Comparison of ENCODE assay signal across 8 mouse cellular contexts in the genomic region with DNA sequence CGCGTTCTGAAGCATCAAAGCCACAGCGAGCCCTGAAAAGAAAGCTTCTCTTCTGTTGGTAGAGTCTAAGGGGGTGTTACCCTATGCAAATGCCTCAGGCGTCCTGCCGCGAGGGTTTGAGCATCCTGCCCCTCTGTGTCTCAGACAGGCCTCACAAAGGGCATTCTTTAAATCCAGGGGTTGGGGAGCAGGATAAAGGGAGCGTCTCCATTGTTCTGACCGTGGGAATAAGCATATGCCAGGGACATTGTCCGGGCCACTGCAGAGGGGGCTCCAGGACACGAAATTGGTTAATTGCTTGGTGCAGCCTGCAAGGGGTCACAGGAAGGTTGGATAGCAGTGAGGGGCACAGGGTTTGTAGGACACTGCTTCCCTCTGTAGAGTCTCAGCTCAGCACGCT.
DNase-seq lines count a peak whose midpoint lies in the region; ATAC-seq and TF ChIP-seq lines count a peak whose summit lies in the region.

No protein-coding gene starts in this region.

- H3K4me1 ChIP-seq in lung, embryonic 14.5 days (ENCODE audit: insufficient read depth) = peaks cover 9% of the 10 kb centered on the region
- peaks cover 61% of the 10 kb centered on the region for H3K4me1 ChIP-seq in forebrain, embryonic 10.5 days
- H3K4me1 ChIP-seq in limb, embryonic 15.5 days = peaks cover 14% of the 10 kb centered on the region
- peaks cover 15% of the 10 kb centered on the region for H3K4me1 ChIP-seq in stomach, embryonic 15.5 days

- 0 out of 2 replicates have a peak overlapping the region, but pooled peaks have one; percentile 33 for H3K9ac ChIP-seq in lung, embryonic 14.5 days
- H3K9ac ChIP-seq in limb, embryonic 15.5 days = no peak overlapping the region
- no peak overlapping the region for H3K9ac ChIP-seq in stomach, embryonic 15.5 days

- no peaks in the 10 kb centered on the region for H3K27me3 ChIP-seq in lung, embryonic 14.5 days (ENCODE audit: insufficient read depth, low read length)
- no peaks in the 10 kb centered on the region for H3K27me3 ChIP-seq in forebrain, embryonic 10.5 days (ENCODE audit: poor library complexity, severe bottlenecking)
- no peaks in the 10 kb centered on the region for H3K27me3 ChIP-seq in limb, embryonic 15.5 days
- H3K27me3 ChIP-seq in stomach, embryonic 15.5 days (replicated peaks) = no peaks in the 10 kb centered on the region

- no peaks in the 10 kb centered on the region for H3K9me3 ChIP-seq in lung, embryonic 14.5 days (ENCODE audit: low read depth, low read length)
- H3K9me3 ChIP-seq in forebrain, embryonic 10.5 days = no peaks in the 10 kb centered on the region
- H3K9me3 ChIP-seq in limb, embryonic 15.5 days = no peaks in the 10 kb centered on the region
- H3K9me3 ChIP-seq in stomach, embryonic 15.5 days = no peaks in the 10 kb centered on the region

- H3K4me2 ChIP-seq in lung, embryonic 14.5 days = peak overlapping the region; percentile 50
- H3K4me2 ChIP-seq in limb, embryonic 15.5 days = peak overlapping the region; percentile 22; the same call in 1 of the 2 replicates
- H3K4me2 ChIP-seq in stomach, embryonic 15.5 days = peak overlapping the region; percentile 43

- no peak overlapping the region for H3K27ac ChIP-seq in lung, embryonic 14.5 days (ENCODE audit: low read depth)
- H3K27ac ChIP-seq in forebrain, embryonic 10.5 days = peak overlapping the region; percentile 89
- peak overlapping the region; percentile 2; the same call in 1 of the 2 replicates for H3K27ac ChIP-seq in limb, embryonic 15.5 days
- H3K27ac ChIP-seq in stomach, embryonic 15.5 days = no peak overlapping the region

- 0 out of 2 replicates have a peak, but pooled peaks have one; percentile 19 for ATAC-seq in lung, embryonic 14.5 days (ENCODE audit: insufficient read depth)
- ATAC-seq in limb, embryonic 15.5 days (ENCODE audit: insufficient number of reproducible peaks, low FRiP score, low TSS enrichment, low read depth) = no peak
- no peak for ATAC-seq in stomach, embryonic 15.5 days (ENCODE audit: insufficient read depth, low FRiP score, low read depth)

- H3K4me3 ChIP-seq in lung, embryonic 14.5 days (ENCODE audit: low read depth, low read length) = no peak overlapping the region
- peak overlapping the region; percentile 40 for H3K4me3 ChIP-seq in forebrain, embryonic 10.5 days
- no peak overlapping the region for H3K4me3 ChIP-seq in limb, embryonic 15.5 days
- peak overlapping the region; percentile 20 for H3K4me3 ChIP-seq in stomach, embryonic 15.5 days (replicated peaks)

- 9% methylated on average over 11 of the region's 11 CpGs for WGBS in lung, embryonic 14.5 days
- 1% methylated on average over 11 of the region's 11 CpGs for WGBS in forebrain, embryonic 10.5 days
- WGBS in limb, embryonic 15.5 days = 12% methylated on average over 11 of the region's 11 CpGs
- WGBS in stomach, embryonic 15.5 days = 12% methylated on average over 11 of the region's 11 CpGs

- TF ChIP-seq CTCF in lung, embryonic 14.5 days (IDR thresholded peaks at IDR 0.05; ENCODE audit: low read depth) = no peak

- no peaks in the 10 kb centered on the region for H3K36me3 ChIP-seq in lung, embryonic 14.5 days (ENCODE audit: insufficient read depth)
- H3K36me3 ChIP-seq in forebrain, embryonic 10.5 days (replicated peaks) = no peaks in the 10 kb centered on the region
- no peaks in the 10 kb centered on the region for H3K36me3 ChIP-seq in limb, embryonic 15.5 days
- H3K36me3 ChIP-seq in stomach, embryonic 15.5 days = no peaks in the 10 kb centered on the region

- peak; percentile 56 for DNase-seq in lung, embryonic 14.5 days
- no peak for DNase-seq in lung, postnatal 36 days
- peak; percentile 78 for DNase-seq in forebrain, embryonic 10.5 days (ENCODE audit: extremely low spot score, low spot score)
- no peak for DNase-seq in c-Kit-positive CD71-positive TER-119-positive erythroid progenitor cells, embryonic 14.5 days (ENCODE audit: low spot score)
- no peak for DNase-seq in layer of hippocampus, postnatal 25 days (ENCODE audit: extremely low spot score in 1 of 2, low spot score in 1 of 2)
- DNase-seq in left cerebral cortex, adult 11 months (ENCODE audit: low spot score) = no peak

Comparison
In these comparisons a context has a peak if more than half of its experiments do, and no peak if none do; other contexts are left out.
1. DNase-seq: peak in lung, embryonic 14.5 days (single experiment) and forebrain, embryonic 10.5 days (single experiment); none in lung, postnatal 36 days (single experiment), c-Kit-positive CD71-positive TER-119-positive erythroid progenitor cells, embryonic 14.5 days (single experiment), layer of hippocampus, postnatal 25 days (0 of 2) and left cerebral cortex, adult 11 months (single experiment).
2. H3K27ac ChIP-seq: peak in forebrain, embryonic 10.5 days (single experiment) and limb, embryonic 15.5 days (single experiment); none in lung, embryonic 14.5 days (single experiment) and stomach, embryonic 15.5 days (single experiment).
3. H3K4me3 ChIP-seq: peak in forebrain, embryonic 10.5 days (single experiment) and stomach, embryonic 15.5 days (single experiment); none in lung, embryonic 14.5 days (single experiment) and limb, embryonic 15.5 days (single experiment).
4. Peak in every context shown above with its lines, with median percentiles within 50 percentile points of each other: H3K4me2 ChIP-seq.